Mouse (Mus musculus): ENCODE measurements at regions not wholly inside any gene's neighbourhood (a gene's known extent, or its start where the extent isn't known, plus 50 kb on each side); places are given as distances from the start of the nearest gene placed in this dataset.

GRCm38 (mm10) chr9:98667072-98667471 is 65.6 kb upstream of the Mrps22 start:
- TF ChIP-seq CTCF (conservative IDR thresholded peaks at IDR 0.05; ENCODE audit: insufficient read depth, insufficient read length, low read depth, low read length) (no peak), POLR2A (IDR thresholded peaks at IDR 0.05; ENCODE audit: low read depth, low read length) (no peak)
